Mouse (Mus musculus) MEL (cell line): ENCODE measurements at regions not wholly inside any gene's neighbourhood (a gene's known extent, or its start where the extent isn't known, plus 50 kb on each side); places are given as distances from the start of the nearest gene placed in this dataset.

Experiments
- DNase-seq: peaks from one replicate; pipeline ENCODE4 v3.0.0; 2011; ENCODE audit warnings: low read depth, low spot score
- H3K27ac ChIP-seq: 2 replicates; pipeline ENCODE4 v1.5.1; 2012; ENCODE audit warnings: low read depth, mild to moderate bottlenecking, control low read depth, low read length, moderate library complexity; ENCODE audit not compliant: control insufficient read depth
- H3K27me3 ChIP-seq, 2 experiments: fragments of 150-350 bp in 1 of 2; sonication (generic) in 1 of 2; 2 replicates each; pipeline ENCODE4 v1.6.1; 2012; ENCODE audit warnings: low read length in 2 of 2, mild to moderate bottlenecking in 2 of 2, improper control_type of control experiment in 1 of 2, moderate library complexity in 1 of 2; ENCODE audit not compliant: insufficient read depth in 2 of 2, control insufficient read depth in 1 of 2
- H3K36me3 ChIP-seq, 2 experiments: 2 replicates each; pipeline ENCODE4 v1.6.1; 2012 to 2014; ENCODE audit warnings: low read length in 2 of 2, improper control_type of control experiment in 1 of 2, inconsistent platforms in 1 of 2, mild to moderate bottlenecking in 1 of 2; ENCODE audit not compliant: insufficient read depth in 2 of 2, control insufficient read depth in 1 of 2
- H3K4me1 ChIP-seq, 2 experiments: fragments of 150-350 bp in 1 of 2; sonication (generic) in 1 of 2; 2 replicates each; pipeline ENCODE4 v1.6.1; 2012; ENCODE audit warnings: low read length in 2 of 2, improper control_type of control experiment in 1 of 2, mild to moderate bottlenecking in 1 of 2; ENCODE audit not compliant: insufficient read depth in 2 of 2, control insufficient read depth in 1 of 2
- H3K4me3 ChIP-seq, 2 experiments: fragments of 150-350 bp in 1 of 2; sonication (generic) in 1 of 2; 2 replicates each; pipeline ENCODE4 v1.5.1; 2012; ENCODE audit warnings: low read depth in 2 of 2, low read length in 2 of 2, mild to moderate bottlenecking in 2 of 2, moderate library complexity in 2 of 2, control low read depth in 1 of 2, improper control_type of control experiment in 1 of 2; ENCODE audit not compliant: control insufficient read depth in 1 of 2, insufficient read depth in 1 of 2
- H3K79me2 ChIP-seq: 2 replicates; pipeline ENCODE4 v1.6.1; 2012; ENCODE audit warnings: mild to moderate bottlenecking, low read length, moderate library complexity; ENCODE audit not compliant: control insufficient read depth, poor library complexity, insufficient read depth
- H3K9ac ChIP-seq: 2 replicates; pipeline ENCODE4 v1.6.1; 2012; ENCODE audit warnings: low read depth, mild to moderate bottlenecking, control low read depth, low read length, moderate library complexity; ENCODE audit not compliant: control insufficient read depth, poor library complexity, severe bottlenecking
- H3K9me3 ChIP-seq: fragments of 150-350 bp; sonication (generic); replicated peaks from 2 replicates; pipeline ENCODE4 v1.6.1; 2012; ENCODE audit warnings: mild to moderate bottlenecking, low read length, improper control_type of control experiment, moderate library complexity; ENCODE audit not compliant: insufficient read depth
- CHD2 ChIP-seq: IDR thresholded peaks from 2 replicates; pipeline ENCODE4 v1.6.1; 2011; ENCODE audit warnings: low read length, improper control_type of control experiment
- CTCF ChIP-seq, 3 experiments: IDR thresholded peaks in 2 of 3; conservative IDR thresholded peaks in 1 of 3; 2 replicates each; pipeline ENCODE4 v1.5.1; 2011 to 2012; ENCODE audit warnings: low read length in 3 of 3, low read depth in 2 of 3, mild to moderate bottlenecking in 2 of 3, improper control_type of control experiment in 1 of 3, inconsistent platforms in 1 of 3, mixed read lengths in 1 of 3, moderate library complexity in 1 of 3; ENCODE audit not compliant: control insufficient read depth in 1 of 3, insufficient read depth in 1 of 3, poor library complexity in 1 of 3, severe bottlenecking in 1 of 3
- GABPA ChIP-seq: IDR thresholded peaks from 2 replicates; pipeline ENCODE4 v1.6.1; 2012; ENCODE audit warnings: low read depth, mild to moderate bottlenecking, inconsistent platforms, low read length, improper control_type of control experiment, moderate library complexity
- JUND ChIP-seq: IDR thresholded peaks from 2 replicates; pipeline ENCODE4 v1.6.1; 2011; ENCODE audit warnings: low read depth, mild to moderate bottlenecking, improper control_type of control experiment, low read length
- MAFK ChIP-seq: IDR thresholded peaks from 2 replicates; pipeline ENCODE4 v1.6.1; 2011; ENCODE audit warnings: low read depth, mild to moderate bottlenecking, low read length, improper control_type of control experiment, borderline replicate concordance
- MAX ChIP-seq: IDR thresholded peaks from 2 replicates; pipeline ENCODE4 v1.6.1; 2011; ENCODE audit warnings: low read length, improper control_type of control experiment
- MAZ ChIP-seq: IDR thresholded peaks from 2 replicates; pipeline ENCODE4 v1.6.1; 2012; ENCODE audit warnings: low read depth, mild to moderate bottlenecking, inconsistent platforms, low read length, improper control_type of control experiment
- MEF2A ChIP-seq: IDR thresholded peaks from 2 replicates; pipeline ENCODE4 v1.6.1; 2014; ENCODE audit warnings: low read depth, mild to moderate bottlenecking, inconsistent platforms, low read length, improper control_type of control experiment; ENCODE audit not compliant: poor library complexity, insufficient replicate concordance, severe bottlenecking; ENCODE audit errors: extremely low read depth
- MYC ChIP-seq: IDR thresholded peaks from 2 replicates; pipeline ENCODE4 v1.6.1; 2011; ENCODE audit warnings: low read depth, mild to moderate bottlenecking, low read length, improper control_type of control experiment, moderate library complexity
- POLR2A ChIP-seq, 2 experiments: IDR thresholded peaks; 2 replicates each; pipeline ENCODE4 v1.6.1; 2011 to 2012; ENCODE audit warnings: low read length in 2 of 2, mild to moderate bottlenecking in 2 of 2, control low read depth in 1 of 2, improper control_type of control experiment in 1 of 2, low read depth in 1 of 2, moderate library complexity in 1 of 2; ENCODE audit not compliant: control insufficient read depth in 1 of 2, insufficient read depth in 1 of 2, poor library complexity in 1 of 2
- POLR2AphosphoS5 ChIP-seq: IDR thresholded peaks from 2 replicates; pipeline ENCODE4 v1.6.1; 2012; ENCODE audit warnings: low read depth, borderline replicate concordance, mild to moderate bottlenecking, inconsistent platforms, low read length, moderate library complexity, mixed read lengths
- RAD21 ChIP-seq: IDR thresholded peaks from 2 replicates; pipeline ENCODE4 v1.6.1; 2011; ENCODE audit warnings: mild to moderate bottlenecking, low read depth, low read length, improper control_type of control experiment
- SIN3A ChIP-seq: IDR thresholded peaks from 2 replicates; pipeline ENCODE4 v1.6.1; 2012; ENCODE audit warnings: low read length, improper control_type of control experiment, inconsistent platforms
- UBTF ChIP-seq: IDR thresholded peaks from 2 replicates; pipeline ENCODE4 v1.6.1; 2012; ENCODE audit warnings: low read depth, mild to moderate bottlenecking, inconsistent platforms, low read length, improper control_type of control experiment, moderate library complexity, borderline replicate concordance; ENCODE audit not compliant: insufficient read depth
- USF1 ChIP-seq: IDR thresholded peaks from 2 replicates; pipeline ENCODE4 v1.6.1; 2014; ENCODE audit warnings: low read depth, mild to moderate bottlenecking, inconsistent platforms, low read length, improper control_type of control experiment, moderate library complexity
- USF2 ChIP-seq, 2 experiments: IDR thresholded peaks; 2 replicates each; pipeline ENCODE4 v1.6.1; 2011 to 2012; ENCODE audit warnings: improper control_type of control experiment in 2 of 2, low read length in 2 of 2, borderline replicate concordance in 1 of 2, inconsistent platforms in 1 of 2, low read depth in 1 of 2, mild to moderate bottlenecking in 1 of 2; ENCODE audit not compliant: insufficient read depth in 1 of 2
- ZC3H11A ChIP-seq: IDR thresholded peaks from 2 replicates; pipeline ENCODE4 v1.6.1; 2012; ENCODE audit warnings: low read depth, mild to moderate bottlenecking, inconsistent platforms, low read length, improper control_type of control experiment
- ZKSCAN1 ChIP-seq: IDR thresholded peaks from 2 replicates; pipeline ENCODE4 v1.6.1; 2012; ENCODE audit warnings: low read depth, mild to moderate bottlenecking, inconsistent platforms, low read length, improper control_type of control experiment, moderate library complexity
- ZMIZ1 ChIP-seq: IDR thresholded peaks from 2 replicates; pipeline ENCODE4 v1.6.1; 2012; ENCODE audit warnings: low read depth, mild to moderate bottlenecking, inconsistent platforms, low read length, improper control_type of control experiment, moderate library complexity
- ZNF384 ChIP-seq: IDR thresholded peaks from 2 replicates; pipeline ENCODE4 v1.6.1; 2012; ENCODE audit warnings: low read depth, mild to moderate bottlenecking, inconsistent platforms, low read length, improper control_type of control experiment

DNA sequence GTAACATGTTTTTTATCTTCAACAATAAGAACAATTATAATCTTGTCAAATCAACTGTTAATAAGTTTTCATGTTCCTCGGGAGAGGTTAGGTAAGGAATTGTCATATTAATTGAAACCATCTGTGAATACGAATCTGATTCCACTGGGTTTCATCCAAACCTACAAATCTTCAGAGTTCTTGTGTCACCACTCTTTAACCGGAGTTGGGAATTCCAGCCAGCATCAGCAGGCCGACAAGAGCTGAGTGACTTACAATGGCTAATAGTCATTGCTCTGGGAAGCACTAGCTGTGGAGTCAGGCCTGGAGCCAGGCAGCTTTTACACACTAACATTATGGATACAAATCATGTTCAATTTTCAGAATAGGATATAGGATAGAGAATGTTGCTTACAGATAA is 273.3 kb downstream of the Isl1 start:
- no peak for DNase-seq

DNA sequence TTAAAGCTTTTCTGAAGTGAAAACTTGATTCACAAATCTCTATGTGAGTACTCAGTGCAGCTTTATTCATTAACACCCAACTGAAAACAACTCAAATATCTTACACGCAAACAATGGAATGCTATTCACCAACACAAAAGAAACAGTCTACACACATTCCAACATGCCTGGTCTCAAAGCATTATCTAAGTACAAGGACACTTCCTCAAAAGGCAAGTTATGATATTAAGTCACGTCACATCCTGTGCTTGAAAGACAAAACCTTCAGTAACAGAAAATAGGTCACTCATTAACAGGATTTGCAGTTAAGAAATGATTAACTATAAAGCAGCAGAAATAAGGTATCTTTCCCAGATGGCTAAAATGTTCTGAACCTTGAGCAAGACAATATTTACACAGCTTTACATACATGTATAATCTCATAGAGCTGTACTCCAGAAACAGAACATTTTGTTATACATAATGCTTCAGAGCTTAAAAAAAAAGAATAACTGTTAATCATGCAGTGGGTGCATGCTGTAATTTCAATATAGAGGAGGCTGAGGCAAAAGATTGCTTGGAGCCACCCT is 279.3 kb downstream of the Isl1 start:
- DNase-seq, result no peak
- H3K9me3 ChIP-seq, result no peaks in the 10 kb centered on the region
- no peak overlapping the region for H3K9ac ChIP-seq
- H3K4me1 ChIP-seq, result no peaks in the 10 kb centered on the region
- H3K79me2 ChIP-seq, result no peaks in the 10 kb centered on the region
- TF ChIP-seq ZKSCAN1 (no peak), USF1 (no peak), POLR2AphosphoS5 (no peak), MAZ (no peak), SIN3A (no peak), GABPA (no peak), ZMIZ1 (no peak), MEF2A (no peak), CTCF (IDR thresholded peaks at IDR 0.05 in 2 of 3, conservative IDR thresholded peaks at IDR 0.05 in 1 of 3; ENCODE audit: control insufficient read depth in 1 of 3, insufficient read depth in 1 of 3, low read depth in 2 of 3, low read length in 3 of 3, poor library complexity in 1 of 3, severe bottlenecking in 1 of 3) (no peak), MYC (no peak), CHD2 (no peak)
- H3K27ac ChIP-seq, result no peak overlapping the region
- H3K4me3 ChIP-seq, result no peak overlapping the region
- no peaks in the 10 kb centered on the region for H3K27me3 ChIP-seq
- H3K36me3 ChIP-seq, result no peaks in the 10 kb centered on the region

More for the DNA sequence above, 273.3 kb downstream of the Isl1 start:
- Histone ChIP-seq H3K4me1 (no peaks in the 10 kb centered on the region), H3K27ac (no peak overlapping the region), H3K79me2 (no peaks in the 10 kb centered on the region), H3K9me3 (no peaks in the 10 kb centered on the region), H3K36me3 (no peaks in the 10 kb centered on the region), H3K27me3 (no peaks in the 10 kb centered on the region), H3K4me3 (no peak overlapping the region), H3K9ac (no peak overlapping the region)
- no peak for TF ChIP-seq JUND
- no peak for TF ChIP-seq USF2 (IDR thresholded peaks at IDR 0.05; ENCODE audit: borderline replicate concordance in 1 of 2, insufficient read depth in 1 of 2, low read depth in 1 of 2, low read length in 2 of 2)
- no peak for TF ChIP-seq MAFK
- no peak for TF ChIP-seq MAX
- TF ChIP-seq ZC3H11A, result no peak
- no peak for TF ChIP-seq UBTF
- no peak for TF ChIP-seq ZNF384
- TF ChIP-seq POLR2A (IDR thresholded peaks at IDR 0.05; ENCODE audit: control insufficient read depth in 1 of 2, insufficient read depth in 1 of 2, low read depth in 1 of 2, low read length in 2 of 2, poor library complexity in 1 of 2), result no peak
- no peak for TF ChIP-seq MEF2A
- TF ChIP-seq RAD21, result no peak
- TF ChIP-seq POLR2AphosphoS5, result no peak
